Mouse (Mus musculus) megakaryocyte, embryonic 14.5 days (primary cell): Measurements from ENCODE around the gene Slc6a17. TPM values are rescaled to one million over a fixed set of nuclear protein-coding genes. Genes with fewer than 3 reads are reported as not detected.

Experiments
- H3K27me3 ChIP-seq: replicated peaks from 2 replicates; pipeline ENCODE3; 2012; ENCODE audit warnings: inconsistent platforms
- H3K36me3 ChIP-seq: replicated peaks from 2 replicates; pipeline ENCODE3; 2012; ENCODE audit warnings: low read length, inconsistent platforms, mixed read lengths
- H3K4me1 ChIP-seq: 2 replicates; pipeline ENCODE4 v1.6.1; 2012; ENCODE audit warnings: inconsistent platforms
- H3K4me3 ChIP-seq: replicated peaks from 2 replicates; pipeline ENCODE3; 2012; ENCODE audit warnings: moderate library complexity, mild to moderate bottlenecking, inconsistent platforms
- H3K9me3 ChIP-seq: 2 replicates; pipeline ENCODE4 v1.6.1; 2012; ENCODE audit warnings: inconsistent platforms
- FLI1 ChIP-seq: IDR thresholded peaks from 2 replicates; pipeline ENCODE4 v1.6.1; 2012; ENCODE audit warnings: low read length, inconsistent platforms, mixed read lengths
- GATA1 ChIP-seq: IDR thresholded peaks from 3 replicates; pipeline ENCODE4 v1.6.1; 2012; ENCODE audit warnings: mixed read lengths, low read length, inconsistent platforms, borderline replicate concordance
- polyA plus RNA-seq: library from polyadenylated mRNA; stranded (reverse); fragments of >175 nt; gene quantifications from 2 replicates; pipeline ENCODE4 v1.2.3, GENCODE M21; 2012; ENCODE audit warnings: low replicate concordance; ENCODE audit not compliant: insufficient read depth

Slc6a17 gene
- polyA plus RNA-seq, 1 experiment = not detected

GRCm38 (mm10) chr3:107545716-107546412 is 28.0 kb upstream of the Slc6a17 start:
- Histone ChIP-seq H3K36me3 (no peaks in the 10 kb centered on the region), H3K27me3 (peaks cover 60% of the 10 kb centered on the region), H3K9me3 (0 out of 2 replicates have a peak, but pooled peaks cover 2% of the 10 kb centered on the region), H3K4me3 (no peak overlapping the region), H3K4me1 (no peaks in the 10 kb centered on the region)
- TF ChIP-seq FLI1 = no peak
- no peak for TF ChIP-seq GATA1

DNA sequence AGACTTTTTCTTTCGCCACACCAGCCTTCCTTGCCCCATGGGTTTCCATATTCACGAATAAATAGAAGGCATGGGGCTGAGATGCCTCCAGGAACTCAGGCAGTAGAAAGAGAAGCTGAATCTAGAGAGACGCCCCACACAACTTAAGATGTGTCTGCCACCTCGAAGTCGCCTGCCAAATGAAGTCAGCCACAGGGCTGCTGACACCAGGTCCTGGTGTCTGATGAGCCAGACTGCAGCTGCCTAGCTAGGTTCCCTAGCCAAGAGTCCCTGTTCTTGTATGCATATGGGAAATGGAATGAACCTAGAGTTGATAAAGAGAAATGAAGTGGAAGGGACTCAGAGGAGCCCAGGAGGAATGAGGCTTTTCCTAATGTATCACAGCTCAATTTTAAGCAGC is 27.5 kb upstream of the Slc6a17 start:
- Histone ChIP-seq H3K4me3 (no peak overlapping the region), H3K27me3 (peaks cover 66% of the 10 kb centered on the region)
- TF ChIP-seq GATA1 = no peak
- no peak for TF ChIP-seq FLI1

DNA sequence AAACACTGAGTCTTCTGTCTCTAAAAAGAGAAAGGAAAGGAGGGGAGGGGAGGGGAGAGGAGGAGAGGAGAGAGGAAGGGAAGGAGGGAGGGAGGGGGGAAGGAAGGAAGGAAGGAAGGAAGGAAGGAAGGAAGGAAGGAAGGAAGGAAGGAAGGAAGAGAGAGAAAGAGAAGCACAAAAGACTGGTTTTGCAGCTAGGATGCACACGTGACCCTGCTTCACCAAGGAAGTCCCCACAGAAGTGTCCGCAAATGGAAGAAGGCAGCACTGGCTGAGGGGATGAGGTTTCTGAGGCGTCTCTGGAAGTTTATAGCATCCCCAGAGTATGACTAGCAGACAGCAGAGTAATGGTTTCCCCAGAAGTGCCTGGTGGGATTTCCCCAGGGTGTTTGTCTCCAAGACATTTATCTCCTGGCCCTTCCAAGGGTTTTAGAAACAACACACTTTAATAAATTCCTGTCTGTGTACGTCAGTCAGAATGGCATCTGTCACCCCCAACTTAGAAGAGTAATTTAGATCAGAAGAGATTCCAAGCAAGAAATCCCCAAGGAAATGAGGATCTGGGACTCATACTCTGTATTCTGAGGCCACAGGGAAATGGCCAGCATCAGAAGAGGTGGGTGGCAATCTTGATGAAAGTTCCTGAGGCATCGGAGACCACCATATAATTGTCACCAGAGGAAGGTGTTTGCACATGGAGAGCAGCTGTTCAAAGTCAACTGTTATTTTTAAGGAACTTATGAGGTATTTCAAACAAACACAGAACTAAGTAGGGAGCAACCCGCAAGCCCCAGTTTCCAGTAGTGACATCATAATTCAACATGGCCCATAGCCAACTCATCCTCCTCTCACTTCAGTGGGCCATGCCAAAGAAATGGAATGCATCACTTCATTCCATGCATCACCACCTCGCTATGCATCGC is 25.6 kb upstream of the Slc6a17 start:
- H3K4me3 ChIP-seq = peak overlapping the region; percentile 54
- no peaks in the 10 kb centered on the region for H3K36me3 ChIP-seq
- H3K4me1 ChIP-seq = no peaks in the 10 kb centered on the region
- H3K27me3 ChIP-seq = peaks cover 66% of the 10 kb centered on the region
- peaks cover 5% of the 10 kb centered on the region for H3K9me3 ChIP-seq
- TF ChIP-seq FLI1 (no peak), GATA1 (no peak)

More for the DNA sequence above, 27.5 kb upstream of the Slc6a17 start:
- H3K9me3 ChIP-seq = 0 out of 2 replicates have a peak, but pooled peaks cover 2% of the 10 kb centered on the region
- no peaks in the 10 kb centered on the region for H3K36me3 ChIP-seq
- H3K4me1 ChIP-seq = no peaks in the 10 kb centered on the region

DNA sequence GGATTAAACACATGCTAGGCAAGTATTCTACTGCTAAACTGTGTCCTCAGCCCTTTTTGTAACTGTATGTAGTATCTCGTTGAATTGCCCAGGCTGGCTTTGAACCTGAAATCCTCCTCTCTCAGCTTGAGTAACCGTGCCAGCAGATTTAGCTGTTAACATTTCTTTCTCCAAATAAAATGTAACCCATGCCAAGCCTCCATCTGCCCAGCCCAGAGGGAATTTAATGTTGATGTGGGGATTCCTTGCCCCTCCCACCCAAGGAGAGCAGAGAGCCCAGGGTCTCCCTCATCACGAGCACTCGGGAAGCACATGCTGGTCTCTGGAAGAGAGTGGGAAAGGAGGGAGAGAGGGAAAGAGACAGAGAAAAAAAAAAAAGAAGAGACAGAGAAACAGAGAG is 24.8 kb upstream of the Slc6a17 start:
- Histone ChIP-seq H3K27me3 (peaks cover 67% of the 10 kb centered on the region), H3K4me3 (no peak overlapping the region), H3K36me3 (no peaks in the 10 kb centered on the region), H3K9me3 (peaks cover 11% of the 10 kb centered on the region), H3K4me1 (no peaks in the 10 kb centered on the region)
- TF ChIP-seq FLI1 = no peak
- no peak for TF ChIP-seq GATA1

DNA sequence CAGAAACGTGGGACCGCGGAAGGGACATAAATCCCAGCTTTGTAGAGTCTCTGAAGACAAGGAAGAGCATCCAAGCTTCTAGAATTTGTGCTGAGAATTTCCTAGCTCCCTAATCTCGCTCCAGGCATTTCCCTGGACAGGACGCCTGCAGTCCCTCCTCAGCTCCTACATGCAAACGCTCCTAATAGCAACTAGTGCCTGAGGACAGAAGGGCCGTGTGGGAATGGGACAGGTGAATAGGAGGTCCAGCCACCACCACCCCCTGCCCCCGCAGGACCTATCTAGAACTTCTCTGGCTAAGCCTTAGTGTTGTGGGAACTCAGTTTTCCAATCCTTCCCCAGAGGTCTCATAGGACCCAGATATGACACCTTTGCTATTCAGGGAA is 19.7 kb upstream of the Slc6a17 start:
- peaks cover 5% of the 10 kb centered on the region; the same call in 1 of the 2 replicates for H3K4me1 ChIP-seq
- TF ChIP-seq FLI1 (no peak), GATA1 (no peak)
- peaks cover 69% of the 10 kb centered on the region for H3K27me3 ChIP-seq
- no peak overlapping the region for H3K4me3 ChIP-seq
- peaks cover 9% of the 10 kb centered on the region for H3K9me3 ChIP-seq
- no peaks in the 10 kb centered on the region for H3K36me3 ChIP-seq

DNA sequence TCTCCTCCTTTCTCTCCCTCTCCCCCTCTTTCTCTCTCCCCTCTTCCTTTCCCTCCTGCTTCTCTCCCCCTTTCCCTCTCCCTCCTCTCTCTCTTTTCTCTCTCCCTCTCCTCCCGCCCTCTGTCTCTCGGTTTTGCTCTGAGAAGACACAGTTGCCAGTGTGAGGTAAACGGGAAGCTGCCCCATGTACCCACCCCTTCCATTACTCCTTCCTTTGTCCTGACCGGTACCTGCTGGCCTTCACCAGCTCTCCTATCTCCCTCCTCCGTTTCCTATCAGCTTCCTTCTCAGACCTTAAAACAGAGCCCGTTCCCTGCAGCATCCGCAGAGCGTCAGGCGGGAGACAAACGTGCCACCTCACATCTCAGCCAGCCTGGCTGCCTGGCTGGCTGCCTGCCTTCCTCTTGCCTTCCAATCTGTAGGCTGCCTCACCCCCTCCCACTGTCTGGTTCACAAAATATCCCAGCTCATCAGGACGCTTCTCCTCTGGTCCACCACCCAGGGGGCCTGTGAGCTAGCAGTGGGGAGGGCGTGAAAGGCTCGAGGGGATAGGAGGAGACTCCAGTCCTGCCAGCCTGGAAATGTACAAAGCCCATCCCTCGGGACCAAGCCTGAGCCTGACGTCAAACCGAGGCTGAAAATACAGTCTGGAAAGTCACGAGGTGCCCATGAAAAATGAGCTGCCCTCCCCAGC is 19.1 kb upstream of the Slc6a17 start:
- no peak for TF ChIP-seq GATA1
- TF ChIP-seq FLI1 = no peak
- no peak overlapping the region for H3K4me3 ChIP-seq
- peaks cover 74% of the 10 kb centered on the region for H3K27me3 ChIP-seq
- H3K9me3 ChIP-seq = peaks cover 9% of the 10 kb centered on the region
- no peaks in the 10 kb centered on the region for H3K36me3 ChIP-seq
- peaks cover 5% of the 10 kb centered on the region; the same call in 1 of the 2 replicates for H3K4me1 ChIP-seq

DNA sequence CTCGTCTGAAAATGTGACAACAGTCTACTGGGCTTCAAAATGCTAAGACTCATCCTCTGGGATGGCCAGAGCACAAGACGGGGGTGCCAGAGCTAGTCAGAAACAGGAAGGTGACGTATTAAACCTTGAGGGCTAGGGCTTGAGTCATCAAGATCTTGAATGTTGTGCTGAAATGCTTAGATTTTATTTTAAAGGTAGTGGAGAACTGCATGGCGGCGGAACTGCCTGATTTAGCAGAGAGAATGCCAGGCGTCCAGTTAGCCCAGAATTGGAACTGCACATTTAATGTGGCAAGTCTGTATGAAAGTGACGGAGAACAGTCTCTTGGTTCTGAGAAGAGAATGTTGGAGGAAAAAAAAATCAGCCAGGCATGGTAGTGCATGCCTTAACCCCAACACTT is 17.1 kb upstream of the Slc6a17 start:
- Histone ChIP-seq H3K36me3 (no peaks in the 10 kb centered on the region), H3K4me3 (no peak overlapping the region), H3K4me1 (peaks cover 5% of the 10 kb centered on the region; the same call in 1 of the 2 replicates), H3K9me3 (peaks cover 19% of the 10 kb centered on the region), H3K27me3 (peaks cover 79% of the 10 kb centered on the region)
- no peak for TF ChIP-seq FLI1
- no peak for TF ChIP-seq GATA1

DNA sequence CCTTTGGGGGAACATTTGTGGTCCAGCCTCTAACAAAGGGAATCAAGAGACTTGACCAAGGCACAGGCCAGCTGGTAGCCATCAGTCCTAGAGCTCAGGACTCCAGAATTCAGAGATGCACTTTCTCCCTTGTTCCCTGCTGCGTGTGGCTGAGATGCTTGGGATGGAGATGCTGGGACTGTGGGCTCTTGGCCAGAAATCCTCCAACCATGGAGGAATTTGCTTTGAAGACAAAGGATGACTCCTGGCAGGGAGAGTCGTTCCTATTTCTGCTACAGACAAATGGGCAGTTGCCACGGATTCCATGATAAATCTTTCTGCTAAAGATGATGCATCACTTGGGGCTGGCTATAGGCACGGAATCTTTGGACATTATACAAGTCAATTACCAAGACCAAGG is 15.7 kb upstream of the Slc6a17 start:
- TF ChIP-seq FLI1 = no peak
- no peak for TF ChIP-seq GATA1

GRCm38 (mm10) chr3:107530581-107530980 is 12.8 kb upstream of the Slc6a17 start:
- H3K4me1 ChIP-seq = peaks cover 6% of the 10 kb centered on the region; the same call in 1 of the 2 replicates
- H3K9me3 ChIP-seq = peaks cover 10% of the 10 kb centered on the region
- TF ChIP-seq FLI1 (no peak), GATA1 (no peak)
- H3K27me3 ChIP-seq = peaks cover 58% of the 10 kb centered on the region
- no peak overlapping the region for H3K4me3 ChIP-seq
- H3K36me3 ChIP-seq = no peaks in the 10 kb centered on the region

More for the DNA sequence above, 15.7 kb upstream of the Slc6a17 start:
- Histone ChIP-seq H3K4me3 (no peak overlapping the region), H3K9me3 (peaks cover 17% of the 10 kb centered on the region), H3K27me3 (peaks cover 74% of the 10 kb centered on the region), H3K36me3 (no peaks in the 10 kb centered on the region), H3K4me1 (peaks cover 11% of the 10 kb centered on the region)

DNA sequence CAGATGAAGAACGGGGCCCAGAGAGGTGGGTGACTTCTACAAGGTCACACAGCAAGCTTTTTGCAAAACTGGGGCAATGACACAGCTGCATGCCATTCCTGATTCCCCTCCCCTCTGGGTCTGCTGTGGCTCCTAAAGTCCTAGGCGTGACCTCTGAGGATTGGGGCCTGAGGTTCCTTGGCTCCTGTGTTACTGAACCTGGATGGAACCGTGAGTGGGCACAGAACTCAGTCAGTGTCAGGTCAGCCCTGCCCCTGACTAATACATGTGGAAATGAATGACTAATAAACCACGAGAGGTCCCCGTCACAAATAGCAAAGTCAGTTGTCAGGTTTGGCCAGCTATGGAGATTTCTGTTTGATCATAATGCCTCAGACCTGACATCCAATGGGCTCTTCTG is 11.4 kb upstream of the Slc6a17 start:
- no peaks in the 10 kb centered on the region for H3K36me3 ChIP-seq
- TF ChIP-seq FLI1 = no peak
- TF ChIP-seq GATA1 = no peak
- peaks cover 10% of the 10 kb centered on the region; the same call in 1 of the 2 replicates for H3K4me1 ChIP-seq
- peaks cover 13% of the 10 kb centered on the region for H3K9me3 ChIP-seq
- no peak overlapping the region for H3K4me3 ChIP-seq
- peaks cover 55% of the 10 kb centered on the region for H3K27me3 ChIP-seq
